Mouse (Mus musculus): ENCODE results near the gene Zfp108.

Gene Zfp108

DNA sequence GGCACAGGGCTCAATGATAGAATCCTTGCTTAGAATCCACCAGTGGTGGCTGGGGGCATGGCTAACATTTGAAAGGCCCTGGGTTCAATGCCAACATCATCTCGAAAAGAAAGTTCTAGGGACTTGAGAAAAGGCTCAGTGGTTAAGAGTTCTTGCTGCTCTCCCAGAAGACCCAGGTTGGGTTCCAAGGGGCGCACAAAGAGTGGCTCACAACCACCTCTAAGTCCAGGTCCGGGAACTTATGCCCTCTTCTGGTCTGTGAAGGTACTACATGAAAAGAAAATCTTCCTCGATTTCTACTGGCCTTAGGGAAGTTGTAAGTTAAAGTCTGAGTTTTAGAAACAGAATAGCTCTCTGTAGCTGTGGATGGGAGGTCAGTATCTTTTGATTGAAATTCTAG, 31.5 kb downstream of the Zfp108 start:
- DNase-seq (ENCODE audit: low spot score in 2 of 2), result no peak

DNA sequence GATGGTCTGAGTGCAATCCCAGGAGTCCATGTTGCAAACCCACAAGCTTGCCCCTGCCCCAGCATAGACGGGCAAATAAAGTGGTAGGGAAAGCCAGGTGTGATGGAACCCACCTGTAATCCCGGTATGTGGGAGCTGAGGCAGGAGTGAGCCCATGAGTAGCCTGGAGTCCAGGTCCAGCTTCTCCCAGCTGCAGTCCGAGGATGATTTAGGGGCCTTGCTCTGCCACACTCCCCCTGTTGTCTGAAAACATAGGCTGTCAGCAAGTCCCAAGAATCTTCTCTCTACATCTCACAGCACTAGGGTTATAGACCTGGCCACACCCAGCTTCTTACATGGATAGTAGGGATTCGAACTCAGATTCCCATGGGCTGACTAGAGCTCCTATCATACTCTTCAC, 32.3 kb downstream of the Zfp108 start:
- DNase-seq (ENCODE audit: low spot score in 2 of 2), result no peak

DNA sequence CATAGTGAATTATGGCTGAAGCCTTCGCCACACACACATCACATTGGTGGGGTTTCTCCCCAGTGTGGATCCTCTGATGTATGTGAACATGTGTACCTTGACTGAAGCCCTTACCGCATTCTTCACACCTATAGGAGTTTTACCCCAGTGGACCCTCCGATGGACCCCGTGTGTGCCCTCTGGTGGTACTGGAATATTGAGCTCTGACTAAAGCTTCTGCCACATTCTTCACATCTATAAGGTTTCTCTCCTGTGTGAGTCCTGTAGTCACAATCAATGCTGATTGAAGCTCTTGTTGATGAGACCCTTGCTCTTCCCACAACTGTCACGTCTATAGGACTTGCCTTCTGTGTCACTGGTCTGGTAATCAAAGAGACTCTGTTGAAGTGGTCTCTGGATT, 33.1 kb downstream of the Zfp108 start:
- DNase-seq (ENCODE audit: low spot score in 2 of 2), result no peak

DNA sequence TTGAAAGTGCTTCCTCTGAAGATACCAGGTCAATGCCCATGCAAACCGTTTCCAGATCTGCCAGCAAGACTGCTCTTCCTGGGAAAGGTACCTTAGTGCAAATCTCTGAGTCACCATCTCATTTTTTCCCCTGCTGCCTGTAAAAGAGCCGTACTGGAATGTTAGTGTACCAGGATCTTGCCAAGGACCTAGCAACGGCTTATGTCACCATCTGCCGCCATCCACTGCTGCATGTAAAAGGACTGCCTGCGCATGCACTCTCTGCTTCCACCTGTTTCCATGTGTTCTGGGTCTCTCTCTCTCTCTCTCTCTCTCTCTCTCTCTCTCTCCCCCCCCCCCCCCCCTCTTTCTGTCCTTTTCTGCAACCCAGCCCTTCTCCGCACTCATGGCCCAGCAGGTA, 33.9 kb downstream of the Zfp108 start:
- no peak for DNase-seq (ENCODE audit: low spot score in 2 of 2)

DNA sequence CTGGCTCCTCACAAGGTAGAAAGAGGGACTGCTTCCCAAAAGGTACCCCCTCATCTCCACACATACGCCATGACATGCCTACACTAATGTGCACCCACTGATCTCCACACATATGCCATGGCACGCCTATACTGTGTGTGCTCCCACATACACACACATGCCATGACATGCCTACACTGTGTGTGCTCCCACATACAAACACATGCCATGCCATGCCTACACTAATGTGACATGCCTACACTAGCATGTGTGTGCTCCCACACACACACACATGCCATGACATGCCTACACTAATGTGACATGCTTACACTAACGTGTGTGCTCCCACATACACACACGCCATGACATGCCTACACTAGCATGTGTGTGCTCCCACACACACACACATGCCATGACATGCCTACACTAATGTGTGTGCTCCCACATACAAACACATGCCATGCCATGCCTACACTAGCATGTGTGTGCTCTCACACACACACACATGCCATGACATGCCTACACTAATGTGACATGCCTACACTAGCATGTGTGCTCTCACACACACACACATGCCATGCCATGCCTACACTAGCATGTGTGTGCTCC, 35.6 kb downstream of the Zfp108 start:
- DNase-seq (ENCODE audit: low spot score in 2 of 2), result no peak

DNA sequence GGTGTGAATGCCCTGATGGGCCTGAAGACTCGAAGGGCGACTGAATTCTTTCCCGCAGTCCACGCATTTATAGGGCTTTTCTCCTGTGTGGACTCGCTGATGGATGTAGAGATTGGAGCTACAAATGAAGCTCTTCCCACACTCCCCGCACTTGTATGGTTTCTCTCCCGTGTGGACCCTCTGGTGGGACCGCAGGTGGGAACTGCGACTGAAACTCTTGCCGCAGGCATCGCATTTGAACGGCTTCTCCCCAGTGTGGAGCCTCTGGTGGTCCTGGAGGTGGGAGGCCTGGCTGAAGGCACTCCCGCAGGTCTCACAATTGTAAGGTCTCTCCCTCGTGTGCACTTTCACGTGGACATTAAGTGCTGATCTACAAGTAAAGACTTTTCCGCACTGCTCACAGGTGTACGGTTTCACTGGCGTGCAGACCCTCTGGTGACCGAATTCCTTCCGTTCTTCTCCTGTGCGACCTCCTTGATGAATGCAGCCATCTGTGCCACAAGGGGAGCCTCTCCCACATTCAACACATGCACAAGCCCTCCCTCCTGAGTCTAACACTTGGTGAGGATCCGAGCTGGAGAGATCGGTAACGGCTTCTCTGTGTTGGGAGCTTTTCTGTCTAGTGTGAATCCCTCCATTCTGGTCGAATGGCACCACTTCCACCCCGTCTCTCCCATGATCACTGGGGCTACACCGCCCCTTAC, 36.9 kb downstream of the Zfp108 start:
- no peak for DNase-seq (ENCODE audit: low spot score in 2 of 2)

DNA sequence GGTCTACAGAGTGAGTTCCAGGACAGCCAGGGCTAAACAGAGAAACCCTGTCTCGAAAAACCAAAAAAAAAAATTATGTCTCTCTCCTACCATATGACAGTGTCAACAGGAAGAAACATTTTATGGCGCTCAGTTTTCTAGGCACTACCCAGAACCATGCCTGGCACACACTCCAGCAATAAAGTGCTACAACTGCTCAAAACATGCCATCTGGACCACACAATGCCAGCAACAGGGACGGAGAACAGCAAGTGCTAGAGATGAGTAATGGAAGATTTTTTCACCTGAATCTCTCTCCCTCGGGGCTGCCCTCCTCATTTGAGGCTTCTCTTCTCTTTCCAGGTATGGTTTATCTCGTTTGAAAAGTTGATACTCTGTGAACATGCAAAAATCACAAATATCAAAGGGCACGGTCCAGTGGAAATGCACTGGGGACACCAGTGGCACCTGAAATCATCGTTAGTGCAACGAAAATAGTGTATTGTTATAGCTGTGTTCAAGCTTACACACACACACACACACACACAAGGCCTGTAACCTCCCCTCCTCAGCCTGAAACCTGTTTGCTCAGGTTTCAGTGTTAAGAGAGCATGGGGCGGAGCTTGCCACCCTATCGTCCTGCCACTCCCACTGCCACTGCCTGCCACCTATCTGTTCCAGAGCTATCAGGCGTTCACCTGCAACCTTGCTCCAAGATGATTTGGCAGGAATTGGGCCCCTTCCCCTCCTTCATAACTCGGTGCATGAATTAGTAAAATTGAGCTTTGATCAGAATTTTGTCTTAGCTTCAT, 38.7 kb downstream of the Zfp108 start:
- no peak for DNase-seq (ENCODE audit: low spot score in 2 of 2)

DNA sequence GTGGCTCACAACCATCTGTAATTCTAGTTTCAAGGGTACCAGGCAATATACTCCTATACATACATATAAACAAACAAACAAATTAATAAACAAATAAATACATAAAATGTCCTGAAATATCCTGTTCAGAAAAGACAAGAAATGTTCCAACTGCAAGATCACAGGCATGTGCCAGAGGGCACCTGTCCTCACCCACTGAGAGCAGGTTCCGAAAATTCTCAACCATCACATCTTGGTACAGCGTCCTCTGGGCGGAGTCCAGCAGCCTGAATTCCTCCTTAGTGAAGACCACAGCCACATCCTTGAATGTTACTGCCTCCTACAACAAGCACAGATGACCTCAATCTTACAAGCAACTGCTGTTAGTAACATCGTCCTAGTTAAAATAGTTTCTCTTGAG, 40.2 kb downstream of the Zfp108 start:
- DNase-seq (ENCODE audit: low spot score in 2 of 2), result no peak

DNA sequence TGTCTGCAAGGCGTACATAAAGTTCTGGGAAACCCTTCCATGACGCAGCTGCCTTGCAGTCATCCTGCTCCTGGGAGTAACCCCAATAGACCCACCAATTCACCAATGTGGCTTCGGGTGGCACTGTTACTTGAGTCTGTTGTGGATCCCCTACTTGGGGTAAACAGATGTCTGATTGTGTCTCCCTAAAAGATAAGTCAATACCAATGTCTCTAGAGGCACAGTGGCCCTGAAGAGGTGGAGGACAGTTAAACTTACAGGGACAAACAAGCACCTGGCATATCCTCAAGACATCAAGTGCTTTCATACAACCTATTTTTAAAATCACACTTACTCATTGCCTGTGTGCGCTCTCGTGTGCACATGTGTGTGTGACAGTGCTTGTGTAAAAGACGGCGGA, 40.8 kb downstream of the Zfp108 start:
- no peak for DNase-seq (ENCODE audit: low spot score in 2 of 2)

DNA sequence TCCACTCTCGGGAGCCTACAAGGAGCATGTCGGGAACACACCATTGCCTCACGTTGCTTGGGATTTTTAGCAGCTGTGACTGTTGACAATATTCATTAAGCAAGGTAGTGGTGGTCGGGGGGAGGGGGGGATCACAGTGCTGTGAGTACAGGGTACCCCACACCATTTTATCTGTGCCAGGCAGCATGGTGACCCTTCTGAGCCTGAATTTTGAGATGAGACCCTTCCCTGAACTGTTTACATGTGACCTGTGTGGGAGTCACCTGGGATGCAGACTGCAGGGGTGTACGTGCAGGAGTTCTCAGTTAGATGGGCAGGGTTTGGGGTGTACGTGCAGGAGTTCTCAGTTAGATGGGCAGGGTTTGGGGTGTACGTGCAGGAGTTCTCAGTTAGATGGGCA, 41.8 kb downstream of the Zfp108 start:
- DNase-seq (ENCODE audit: low spot score in 2 of 2), result no peak

DNA sequence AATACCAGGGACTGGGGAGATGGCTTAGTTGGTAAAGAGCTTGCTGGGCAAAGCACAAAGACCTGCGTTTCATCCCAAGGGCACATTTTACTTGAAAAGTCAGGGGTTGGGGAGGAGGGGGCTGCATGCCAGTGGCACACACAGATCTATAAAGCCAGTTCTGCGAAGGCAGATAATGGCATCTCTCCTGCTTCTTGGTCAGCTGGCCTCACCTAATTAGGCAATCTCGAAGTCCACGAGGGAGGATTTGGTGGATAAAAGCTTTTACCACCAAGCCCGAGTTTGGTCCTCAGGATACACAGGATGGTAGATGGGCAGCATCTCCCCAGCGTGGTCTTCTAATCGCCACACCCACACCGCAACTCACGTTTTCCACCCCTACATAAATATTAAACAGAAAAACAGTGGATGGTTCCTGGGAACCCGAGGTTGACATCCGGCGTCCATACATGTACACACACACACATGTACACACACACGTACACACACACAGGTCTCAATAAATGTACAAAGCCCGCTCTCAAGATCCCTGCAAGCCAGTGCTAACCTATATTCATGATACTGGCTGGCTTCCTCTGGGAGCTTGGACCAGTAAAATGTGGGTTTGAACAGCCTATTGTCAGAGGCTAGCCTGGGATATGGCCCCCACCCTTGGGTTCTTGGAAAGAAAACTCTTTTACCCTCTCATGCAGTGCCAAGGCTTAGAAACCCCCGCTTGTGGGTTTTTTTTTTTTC, 42.9 kb downstream of the Zfp108 start:
- no peak for DNase-seq (ENCODE audit: low spot score in 2 of 2)

DNA sequence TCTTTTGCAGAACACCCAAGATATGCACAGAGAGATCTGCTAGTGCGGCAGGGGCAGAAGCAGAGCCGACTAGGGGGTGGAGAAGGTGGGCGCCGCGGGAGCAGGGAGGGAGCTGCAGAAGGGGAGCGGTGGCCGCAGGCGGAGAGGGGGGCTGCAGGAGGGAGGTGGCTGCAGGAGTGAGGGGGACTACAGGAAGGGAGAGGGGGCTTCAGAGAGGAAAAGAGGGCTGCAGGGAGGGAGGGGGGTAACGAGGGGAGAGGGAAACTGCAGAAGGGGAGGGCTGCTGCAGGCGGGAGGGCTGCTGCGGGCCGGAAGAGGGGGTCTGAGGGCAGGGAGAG, 44.0 kb downstream of the Zfp108 start:
- no peak for DNase-seq (ENCODE audit: low spot score in 2 of 2)

DNA sequence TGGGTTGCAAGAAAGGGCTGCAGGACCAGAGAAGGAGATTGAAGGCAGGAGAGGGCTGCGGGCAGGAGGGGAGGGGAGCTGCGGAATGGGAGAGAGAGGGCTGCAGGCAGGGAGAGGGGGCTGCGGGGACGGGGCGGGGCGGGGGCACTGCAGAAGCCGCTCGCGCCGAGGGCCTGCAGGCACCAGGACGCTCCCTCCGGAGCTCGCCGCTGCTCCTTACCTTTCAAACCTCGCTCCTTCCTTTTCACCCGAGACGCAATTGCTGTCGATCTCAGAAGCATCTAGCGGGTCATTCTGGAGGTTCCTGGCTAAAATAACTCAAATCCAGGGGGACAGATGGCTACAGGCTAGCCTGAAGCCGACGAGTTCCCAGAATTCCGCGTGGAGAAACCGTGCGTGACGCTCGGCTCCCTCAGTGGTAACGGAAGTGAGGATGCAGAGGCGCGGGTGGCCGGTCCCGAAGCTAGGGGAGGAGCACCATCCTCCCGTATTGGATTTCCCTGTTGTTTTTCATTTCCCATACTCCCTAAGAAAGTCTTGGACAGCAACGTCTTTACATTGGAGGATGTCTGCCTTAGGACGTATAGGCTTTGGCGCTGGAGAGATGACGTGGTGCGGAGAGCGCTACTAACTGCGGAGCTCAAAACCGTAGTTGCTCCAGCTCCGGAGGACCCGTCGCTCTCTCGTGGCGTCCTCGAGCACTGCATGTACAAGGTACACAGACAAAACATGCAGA, 44.5 kb downstream of the Zfp108 start:
- DNase-seq (ENCODE audit: low spot score in 2 of 2), result peak; percentile 33 to 60

DNA sequence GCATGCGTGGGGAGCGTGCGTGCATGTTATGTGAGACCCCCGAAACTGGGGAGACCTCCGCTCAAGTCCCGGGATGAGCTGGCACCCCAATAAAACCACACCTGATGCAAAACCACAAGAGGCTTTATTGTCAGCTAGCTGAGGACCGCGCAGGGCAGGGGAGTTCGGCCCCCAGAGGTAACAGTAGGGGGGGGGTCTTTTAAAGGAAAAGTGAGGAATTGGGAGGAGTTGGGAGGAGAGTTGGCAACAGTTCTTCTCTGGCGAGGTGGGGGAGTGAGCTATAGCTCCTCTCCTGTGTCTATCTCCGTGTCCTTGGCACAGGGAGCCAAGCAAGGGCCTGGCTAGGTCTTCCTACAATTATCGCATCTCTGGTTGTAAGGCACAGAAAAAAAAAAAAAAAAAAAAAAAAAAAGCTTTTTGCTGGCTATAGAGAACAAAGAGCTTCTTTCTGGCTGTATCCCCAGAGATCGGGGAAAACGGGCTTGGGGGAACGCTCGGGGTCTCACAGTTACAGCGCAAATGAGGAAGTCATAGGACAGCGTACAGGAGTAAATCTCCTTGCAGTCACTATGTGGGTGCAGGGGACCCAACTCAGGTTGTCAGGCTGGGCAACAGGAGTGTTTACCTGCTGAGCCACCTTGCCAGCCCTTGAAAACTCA, 45.4 kb downstream of the Zfp108 start:
- no peak for DNase-seq (ENCODE audit: low spot score in 2 of 2)

DNA sequence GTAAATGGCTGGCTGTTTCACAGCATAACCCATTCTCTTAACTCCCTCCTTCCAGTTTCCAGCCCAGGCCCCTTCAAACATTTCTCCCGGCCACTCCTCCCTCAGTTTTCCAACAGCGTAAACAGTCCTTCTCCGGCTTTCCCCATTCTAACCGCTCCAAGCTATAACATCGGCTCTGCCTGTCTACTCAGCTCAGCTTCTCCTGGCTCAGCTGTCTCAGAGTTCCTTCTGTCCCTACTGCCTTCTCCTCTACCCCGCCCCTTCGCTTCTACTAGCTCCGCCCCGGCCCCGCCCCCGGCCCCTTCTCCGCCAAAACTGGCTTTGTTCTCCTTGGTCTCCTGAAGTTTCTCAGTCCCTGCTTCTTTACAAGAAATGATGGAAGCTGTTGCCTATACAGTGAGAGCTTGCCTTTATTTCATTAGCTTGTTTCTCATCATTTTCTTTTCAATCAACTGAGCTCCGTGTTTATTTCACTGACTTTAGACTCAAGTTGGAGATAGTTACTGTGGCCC, 46.2 kb downstream of the Zfp108 start, which contains the start of gene Zfp61:
Gene Zfp61 (minus strand): TSS at position 462 of the 512 bp plus-strand sequence.
- no peak for DNase-seq (ENCODE audit: low spot score in 2 of 2)
